Mouse (Mus musculus): Measurements from ENCODE around the gene Chchd10. TPM values are rescaled to one million over a fixed set of nuclear protein-coding genes. Genes with fewer than 3 reads are reported as not detected.
A peak's percentile ranks its signal among the peaks of the same experiment; 100 is the strongest.

Gene Chchd10
- polyA plus RNA-seq, 1 experiment from 2014 or later: 11.5 TPM

- no peak for ATAC-seq (ENCODE audit: low FRiP score, low read depth)
- Histone ChIP-seq H3K9me3 (no peaks in the 10 kb centered on the region), H3K4me2 (replicated peaks) (peak overlapping the region; percentile 89), H3K27ac (peak overlapping the region; percentile 85; the same call in 1 of the 2 replicates), H3K36me3 (peaks cover 22% of the 10 kb centered on the region), H3K9ac (peak overlapping the region; percentile 96), H3K4me1 (peaks cover 51% of the 10 kb centered on the region), H3K27me3 (peaks cover 16% of the 10 kb centered on the region), H3K4me3 (peak overlapping the region; percentile 71)
- 16% methylated on average over 7 of the region's 7 CpGs for WGBS
Measured at GRCm38 (mm10) chr10:75931311-75931710, 1.6 kb upstream of the Chchd10 start.

GRCm38 (mm10) chr10:75932081-75932678 lies 750 bp upstream of the Chchd10 start:
- whole genome bisulfite sequencing: under 1% methylated on average over 44 of the region's 44 CpGs
- no peaks in the 10 kb centered on the region for H3K9me3 ChIP-seq
- ATAC-seq (ENCODE audit: low FRiP score, low read depth): peak; percentile 80
- H3K4me2 ChIP-seq (replicated peaks): peak overlapping the region; percentile 89
- peaks cover 51% of the 10 kb centered on the region for H3K4me1 ChIP-seq
- H3K27ac ChIP-seq: peak overlapping the region; percentile 85
- peaks cover 25% of the 10 kb centered on the region for H3K27me3 ChIP-seq
- H3K4me3 ChIP-seq: peak overlapping the region; percentile 71
- H3K9ac ChIP-seq: peak overlapping the region; percentile 96
- H3K36me3 ChIP-seq: peaks cover 14% of the 10 kb centered on the region

- Histone ChIP-seq H3K27ac (no peak overlapping the region), H3K36me3 (no peaks in the 10 kb centered on the region), H3K27me3 (peaks cover 46% of the 10 kb centered on the region), H3K9ac (peak overlapping the region; percentile 54; the same call in 1 of the 2 replicates), H3K4me1 (peaks cover 42% of the 10 kb centered on the region), H3K9me3 (no peaks in the 10 kb centered on the region), H3K4me3 (peak overlapping the region; percentile 53), H3K4me2 (replicated peaks) (peak overlapping the region; percentile 93)
- WGBS: 56% methylated on average over 1 of the region's 1 CpGs
- ATAC-seq (ENCODE audit: low FRiP score, low read depth): no peak
Measured at GRCm38 (mm10) chr10:75934991-75935390, 2.1 kb downstream of the Chchd10 start.

GRCm38 (mm10) chr10:75935680-75936541 lies 3.0 kb downstream of the Chchd10 start, which contains the start of gene Mmp11:
TSS of gene Mmp11 (minus strand) at chr10:75936496.
- peaks cover 32% of the 10 kb centered on the region for H3K4me1 ChIP-seq
- H3K27me3 ChIP-seq: peaks cover 51% of the 10 kb centered on the region
- H3K36me3 ChIP-seq: no peaks in the 10 kb centered on the region
- peak within 1 kb of the TSS; percentile 54 for H3K9ac ChIP-seq
- 2% methylated on average over 50 of the region's 51 CpGs for WGBS
- no peak within 1 kb of the TSS for H3K27ac ChIP-seq
- H3K4me2 ChIP-seq (replicated peaks): peak within 1 kb of the TSS; percentile 93
- H3K4me3 ChIP-seq: peak within 1 kb of the TSS; percentile 53
- peak; percentile 34; the same call in 1 of the 2 replicates for ATAC-seq (ENCODE audit: low FRiP score, low read depth)
- H3K9me3 ChIP-seq: no peaks in the 10 kb centered on the region

- Histone ChIP-seq H3K27me3 (peaks cover 48% of the 10 kb centered on the region), H3K9ac (no peak overlapping the region), H3K36me3 (no peaks in the 10 kb centered on the region), H3K9me3 (no peaks in the 10 kb centered on the region), H3K4me3 (no peak overlapping the region), H3K4me1 (peaks cover 22% of the 10 kb centered on the region), H3K27ac (no peak overlapping the region), H3K4me2 (replicated peaks) (no peak overlapping the region)
- WGBS: 42% methylated on average over 18 of the region's 18 CpGs
- ATAC-seq (ENCODE audit: low FRiP score, low read depth): no peak
Measured at GRCm38 (mm10) chr10:75936909-75937667, 4.2 kb downstream of the Chchd10 start.

GRCm38 (mm10) chr10:75937851-75938643 lies 5.1 kb downstream of the Chchd10 start:
- ATAC-seq (ENCODE audit: low FRiP score, low read depth): no peak
- H3K27me3 ChIP-seq: peaks cover 48% of the 10 kb centered on the region
- H3K4me3 ChIP-seq: no peak overlapping the region
- no peaks in the 10 kb centered on the region for H3K36me3 ChIP-seq
- H3K4me1 ChIP-seq: peaks cover 15% of the 10 kb centered on the region
- H3K27ac ChIP-seq: no peak overlapping the region
- 59% methylated on average over 10 of the region's 10 CpGs for WGBS
- no peaks in the 10 kb centered on the region for H3K9me3 ChIP-seq
- H3K9ac ChIP-seq: no peak overlapping the region
- H3K4me2 ChIP-seq (replicated peaks): no peak overlapping the region

GRCm38 (mm10) chr10:75939481-75940234 lies 6.7 kb downstream of the Chchd10 start:
- Histone ChIP-seq H3K27ac (no peak overlapping the region), H3K4me3 (no peak overlapping the region), H3K9me3 (no peaks in the 10 kb centered on the region), H3K4me1 (peaks cover 12% of the 10 kb centered on the region), H3K4me2 (replicated peaks) (no peak overlapping the region), H3K36me3 (no peaks in the 10 kb centered on the region), H3K9ac (no peak overlapping the region), H3K27me3 (peaks cover 48% of the 10 kb centered on the region)
- 39% methylated on average over 9 of the region's 9 CpGs for WGBS
- no peak for ATAC-seq (ENCODE audit: low FRiP score, low read depth)

- Histone ChIP-seq H3K9me3 (no peaks in the 10 kb centered on the region), H3K36me3 (no peaks in the 10 kb centered on the region), H3K4me1 (peaks cover 8% of the 10 kb centered on the region), H3K4me3 (no peak within 1 kb of the TSS), H3K27ac (no peak within 1 kb of the TSS), H3K4me2 (replicated peaks) (no peak within 1 kb of the TSS), H3K9ac (no peak within 1 kb of the TSS), H3K27me3 (peaks cover 42% of the 10 kb centered on the region)
- whole genome bisulfite sequencing: 82% methylated on average over 5 of the region's 5 CpGs
- no peak for ATAC-seq (ENCODE audit: low FRiP score, low read depth)
Measured at GRCm38 (mm10) chr10:75940520-75940919, 7.6 kb downstream of the Chchd10 start, which contains the start of gene Gm867. TSS of gene Gm867 (minus strand) at chr10:75940672.

- Histone ChIP-seq H3K4me3 (no peak overlapping the region), H3K9me3 (no peaks in the 10 kb centered on the region), H3K27me3 (peaks cover 35% of the 10 kb centered on the region), H3K27ac (no peak overlapping the region), H3K4me1 (peaks cover under 1% of the 10 kb centered on the region; the same call in 1 of the 2 replicates), H3K4me2 (replicated peaks) (no peak overlapping the region), H3K36me3 (no peaks in the 10 kb centered on the region), H3K9ac (no peak overlapping the region)
- no peak for ATAC-seq (ENCODE audit: low FRiP score, low read depth)
- WGBS: 80% methylated on average over 9 of the region's 9 CpGs
Measured at GRCm38 (mm10) chr10:75941042-75941824, 8.3 kb downstream of the Chchd10 start.

- H3K27ac ChIP-seq: no peak within 1 kb of the TSS
- H3K4me1 ChIP-seq: no peaks in the 10 kb centered on the region
- 79% methylated on average over 15 of the region's 15 CpGs for WGBS
- H3K9me3 ChIP-seq: no peaks in the 10 kb centered on the region
- H3K27me3 ChIP-seq: peaks cover 18% of the 10 kb centered on the region
- no peaks in the 10 kb centered on the region for H3K36me3 ChIP-seq
- no peak for ATAC-seq (ENCODE audit: low FRiP score, low read depth)
- no peak within 1 kb of the TSS for H3K4me2 ChIP-seq (replicated peaks)
- no peak within 1 kb of the TSS for H3K4me3 ChIP-seq
- no peak within 1 kb of the TSS for H3K9ac ChIP-seq
Measured at GRCm38 (mm10) chr10:75942736-75943477, 10.0 kb downstream of the Chchd10 start, which contains the start of gene Vpreb3. TSS of gene Vpreb3 (plus strand) at chr10:75943057.

Data from limb, embryonic 13.5 days (tissue).